Mouse (Mus musculus): ENCODE measurements at regions not wholly inside any gene's neighbourhood (a gene's known extent, or its start where the extent isn't known, plus 50 kb on each side); places are given as distances from the start of the nearest gene placed in this dataset. TPM values are rescaled to one million over a fixed set of nuclear protein-coding genes. Genes with fewer than 3 reads are reported as not detected.

- 69% methylated on average over 3 of the region's 3 CpGs for WGBS (ENCODE audit: insufficient replicate concordance)
- ATAC-seq (ENCODE audit: insufficient read depth) (no peak), DNase-seq (ENCODE audit: low read depth in 3 of 3, low spot score in 3 of 3) (no peak)
- no peaks in the 10 kb centered on the region for H3K36me3 ChIP-seq (replicated peaks; ENCODE audit: control insufficient read depth, insufficient read depth, low read depth)
- H3K9me3 ChIP-seq (ENCODE audit: control insufficient read depth, low read length): no peaks in the 10 kb centered on the region
- H3K9ac ChIP-seq (replicated peaks): no peak overlapping the region
- H3K4me1 ChIP-seq (replicated peaks; ENCODE audit: control insufficient read depth in 2 of 2, insufficient read depth in 2 of 2, low read length in 1 of 2): no peaks in the 10 kb centered on the region
- H3K4me3 ChIP-seq (ENCODE audit: insufficient read depth in 1 of 2, low read depth in 2 of 2, low read length in 2 of 2): no peak overlapping the region
- TF ChIP-seq EP300 (IDR thresholded peaks at IDR 0.05; ENCODE audit: low read depth): no peak
- H3K27ac ChIP-seq: no peak overlapping the region
- H3K4me2 ChIP-seq (ENCODE audit: low read depth): no peak overlapping the region
- no peaks in the 10 kb centered on the region for H3K27me3 ChIP-seq (ENCODE audit: control insufficient read depth, insufficient read depth, low read length)
These were observed 160.6 kb downstream of the Snx13 start for GRCm38 (mm10) chr12:35207605-35208004.

DNA sequence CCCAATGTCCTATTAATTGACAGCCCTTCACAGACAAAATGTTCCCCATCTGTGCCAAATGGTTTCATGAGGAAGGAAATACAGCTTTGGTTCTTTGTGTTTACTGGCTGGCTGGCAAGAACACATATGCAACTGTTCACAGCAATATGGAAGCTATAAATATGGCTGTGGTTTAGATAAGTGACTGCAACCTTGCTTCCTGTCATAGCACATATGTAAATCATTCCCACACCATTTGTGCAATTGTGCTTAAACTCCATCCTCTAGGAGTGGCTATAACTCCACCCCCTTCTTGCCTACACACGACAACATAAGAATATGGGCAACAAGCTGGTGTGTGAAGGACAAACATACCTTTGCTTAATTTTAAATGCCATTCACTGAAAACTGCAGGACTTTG is 156.4 kb downstream of the Snx13 start:
- DNase-seq (ENCODE audit: low read depth in 3 of 3, low spot score in 3 of 3) (no peak), ATAC-seq (ENCODE audit: insufficient read depth) (no peak)
- H3K9me3 ChIP-seq (ENCODE audit: control insufficient read depth, low read length): no peaks in the 10 kb centered on the region
- no peaks in the 10 kb centered on the region for H3K27me3 ChIP-seq (ENCODE audit: control insufficient read depth, insufficient read depth, low read length)
- H3K36me3 ChIP-seq (replicated peaks; ENCODE audit: control insufficient read depth, insufficient read depth, low read depth): no peaks in the 10 kb centered on the region
- TF ChIP-seq EP300 (IDR thresholded peaks at IDR 0.05; ENCODE audit: low read depth) (no peak), CTCF (IDR thresholded peaks at IDR 0.05; ENCODE audit: low read depth) (no peak)
- H3K4me1 ChIP-seq (replicated peaks; ENCODE audit: control insufficient read depth in 2 of 2, insufficient read depth in 2 of 2, low read length in 1 of 2): no peaks in the 10 kb centered on the region
- WGBS (ENCODE audit: insufficient replicate concordance): 59% methylated on average over 1 of the region's 1 CpGs
- H3K4me3 ChIP-seq (ENCODE audit: insufficient read depth in 1 of 2, low read depth in 2 of 2, low read length in 2 of 2): no peak overlapping the region
- no peak overlapping the region for H3K4me2 ChIP-seq (ENCODE audit: low read depth)
- H3K9ac ChIP-seq (replicated peaks): no peak overlapping the region
- H3K27ac ChIP-seq: no peak overlapping the region

- H3K27ac ChIP-seq: no peak overlapping the region
- H3K36me3 ChIP-seq (replicated peaks; ENCODE audit: control insufficient read depth, insufficient read depth, low read depth): no peaks in the 10 kb centered on the region
- ATAC-seq (ENCODE audit: insufficient read depth) (no peak), DNase-seq (ENCODE audit: low read depth in 3 of 3, low spot score in 3 of 3) (no peak)
- WGBS (ENCODE audit: insufficient replicate concordance): 62% methylated on average over 5 of the region's 5 CpGs
- H3K27me3 ChIP-seq (ENCODE audit: control insufficient read depth, insufficient read depth, low read length): no peaks in the 10 kb centered on the region
- H3K9me3 ChIP-seq (ENCODE audit: control insufficient read depth, low read length): no peaks in the 10 kb centered on the region
- H3K4me1 ChIP-seq (replicated peaks; ENCODE audit: control insufficient read depth in 2 of 2, insufficient read depth in 2 of 2, low read length in 1 of 2): no peaks in the 10 kb centered on the region
- H3K4me3 ChIP-seq (ENCODE audit: insufficient read depth in 1 of 2, low read depth in 2 of 2, low read length in 2 of 2): no peak overlapping the region
- no peak for TF ChIP-seq CTCF (IDR thresholded peaks at IDR 0.05; ENCODE audit: low read depth)
- TF ChIP-seq EP300 (IDR thresholded peaks at IDR 0.05; ENCODE audit: low read depth): no peak
- H3K9ac ChIP-seq (replicated peaks): no peak overlapping the region
- no peak overlapping the region for H3K4me2 ChIP-seq (ENCODE audit: low read depth)
These were observed 153.1 kb downstream of the Snx13 start for GRCm38 (mm10) chr12:35200110-35200509.

Small RNA genes lying in the stretch of these regions (microRNA-seq; reads per million reads assigned to microRNA genes)
- not detected for gene Gm44396
